Mouse (Mus musculus): Measurements from ENCODE around the gene Med4.
A peak's percentile ranks its signal among the peaks of the same experiment; 100 is the strongest.

The Med4 gene

GRCm38 (mm10) chr14:73509765-73510423 is at the start of gene Med4:
Gene Med4, plus strand, starts transcription at chr14:73510025.
- DNase-seq: peak; percentile 99

GRCm38 (mm10) chr14:73460514-73461134 is 49.2 kb upstream of the Med4 start:
- peak; percentile 89 for DNase-seq

- DNase-seq: peak; percentile 84
These were observed 47.6 kb upstream of the Med4 start for GRCm38 (mm10) chr14:73462211-73462610.

- no peak for DNase-seq
These were observed 42.1 kb upstream of the Med4 start for GRCm38 (mm10) chr14:73467697-73468096.

DNA sequence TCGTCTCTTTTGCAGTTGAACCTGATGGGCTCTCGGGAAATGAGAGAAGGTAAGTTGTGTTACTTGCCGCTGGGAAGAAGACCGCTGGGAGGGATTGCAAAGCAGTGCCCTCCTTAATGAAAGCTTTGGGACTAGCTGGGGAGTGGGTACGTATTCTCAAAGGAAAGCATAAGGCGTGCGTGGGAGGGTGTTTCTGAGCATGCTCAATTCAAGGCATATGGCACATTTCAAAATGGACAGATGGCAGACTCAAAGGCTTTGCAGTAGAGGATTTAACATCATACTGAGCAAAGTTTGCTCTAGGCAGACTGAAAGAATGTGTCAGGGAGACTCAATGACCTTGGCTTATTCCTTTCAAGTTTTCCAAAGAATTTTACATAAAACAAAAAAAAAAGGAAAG is 40.3 kb upstream of the Med4 start:
- no peak for DNase-seq

DNA sequence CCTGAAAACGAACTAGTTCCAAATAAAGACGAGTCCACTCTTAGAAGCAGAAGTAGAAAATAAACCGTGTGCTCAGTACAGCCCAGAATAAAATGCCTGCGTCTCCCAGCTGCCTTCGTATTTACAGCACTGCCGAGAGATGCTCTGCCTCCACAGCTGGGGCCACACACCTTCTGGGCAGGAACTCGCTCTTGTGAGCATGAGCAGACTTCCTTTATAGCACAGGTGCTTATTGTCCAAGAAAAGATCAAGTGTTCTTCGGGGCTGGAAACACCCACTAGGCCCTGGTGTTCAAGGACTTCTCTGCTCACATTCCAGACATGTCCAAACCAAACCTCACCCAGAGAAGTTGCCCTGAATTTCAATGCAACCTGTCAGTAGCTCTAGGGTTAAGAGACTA is 39.2 kb upstream of the Med4 start:
- DNase-seq: no peak

DNA sequence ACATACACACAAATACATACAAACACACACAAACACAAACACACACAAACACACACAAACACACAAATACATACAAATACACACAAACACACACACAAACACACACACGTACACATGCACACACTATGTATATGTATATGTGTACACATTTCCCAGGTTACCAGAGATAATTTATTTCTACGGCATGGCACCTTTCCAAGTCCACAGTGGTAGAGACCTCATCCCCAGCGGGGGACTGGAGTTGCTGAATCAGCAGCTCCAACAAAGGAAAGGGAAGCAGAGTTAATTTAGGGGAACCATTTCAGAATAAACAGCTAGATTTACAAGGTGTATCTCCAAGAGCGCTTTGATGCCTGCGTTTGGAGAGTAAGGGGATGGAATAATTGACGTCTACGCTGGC is 37.6 kb upstream of the Med4 start:
- no peak for DNase-seq

DNA sequence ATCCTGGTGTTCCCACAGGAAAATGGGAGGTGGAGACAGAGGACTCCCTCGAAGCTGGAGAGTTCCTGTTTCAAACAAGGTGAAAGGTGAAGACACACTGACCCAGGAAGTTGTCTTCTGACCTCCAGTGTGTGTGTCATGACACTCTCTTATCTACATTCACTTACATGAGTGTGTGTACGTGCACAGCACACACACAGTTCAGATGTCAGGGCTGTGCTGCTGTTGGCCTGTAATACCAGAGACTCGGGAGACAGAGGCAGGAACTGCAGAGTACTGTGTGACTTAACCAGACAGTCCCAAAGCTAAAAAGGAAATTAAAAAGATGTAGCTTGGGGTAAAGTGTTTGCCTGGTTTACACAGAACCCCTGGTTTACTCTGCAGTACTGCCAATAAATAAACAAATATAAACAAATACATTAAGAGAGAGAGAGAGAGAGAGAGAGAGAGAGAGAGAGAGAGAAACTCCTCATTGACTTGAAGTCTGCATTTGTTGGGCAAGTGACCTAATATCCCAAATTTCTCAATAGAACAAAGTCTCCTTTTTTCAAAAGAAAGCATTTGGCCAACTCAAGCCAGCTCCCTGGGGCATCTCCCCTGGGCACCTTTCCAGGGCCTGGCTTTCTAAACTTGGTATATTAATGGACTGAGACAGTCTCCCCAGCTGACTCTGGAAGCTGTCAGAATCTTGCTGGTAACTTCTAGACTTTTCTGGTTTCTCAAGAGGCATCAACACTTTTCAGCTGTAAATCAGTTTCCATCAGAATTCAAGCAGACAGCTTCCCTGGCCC is 36.0 kb upstream of the Med4 start:
- DNase-seq: peak; percentile 95

DNA sequence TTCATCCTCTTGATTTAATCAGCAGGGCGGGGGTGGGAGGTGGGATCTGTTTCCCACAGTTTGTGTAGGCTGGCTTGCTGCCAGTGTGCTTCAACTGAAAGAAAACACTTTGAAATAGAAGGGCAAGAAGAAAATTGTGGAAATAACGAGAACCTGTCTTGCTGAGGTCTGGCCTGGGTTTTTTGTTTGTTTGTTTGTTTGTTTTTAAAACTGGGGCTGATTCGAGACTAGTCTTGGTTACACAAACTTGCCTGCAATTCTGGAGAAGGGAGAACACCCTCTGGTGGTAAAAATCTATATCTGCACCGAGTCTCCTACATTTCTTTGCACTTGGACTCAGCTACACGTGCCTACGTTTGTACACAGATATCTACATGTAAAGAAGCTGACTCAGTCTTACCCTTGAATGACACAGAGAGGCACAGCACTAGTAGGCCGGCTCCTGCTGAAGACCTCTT is 35.2 kb upstream of the Med4 start:
- DNase-seq: no peak

DNA sequence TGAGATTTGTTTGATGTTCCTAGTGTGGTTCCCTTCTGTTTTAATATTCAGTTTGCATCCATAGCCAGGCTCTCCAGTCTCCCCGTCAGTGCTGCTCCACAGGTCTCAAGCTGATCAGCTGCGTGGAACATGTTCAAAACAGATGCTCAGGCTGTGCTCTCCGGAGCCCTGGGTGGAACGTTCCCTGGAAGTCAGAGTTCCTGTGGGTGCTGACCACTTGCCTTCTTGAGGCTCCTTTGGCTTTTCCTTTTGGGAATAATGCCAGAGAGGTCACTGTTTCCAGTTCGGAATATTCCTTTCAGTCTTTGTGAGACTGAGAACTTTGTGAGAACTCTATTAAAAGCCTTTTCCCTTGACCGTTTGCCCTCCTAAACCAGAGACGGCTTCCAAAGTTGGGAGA is 34.3 kb upstream of the Med4 start:
- peak; percentile 98 for DNase-seq

- DNase-seq: peak; percentile 96
These were observed 33.4 kb upstream of the Med4 start for GRCm38 (mm10) chr14:73476361-73476934.

GRCm38 (mm10) chr14:73477077-73477476 is 32.7 kb upstream of the Med4 start:
- peak; percentile 96 for DNase-seq

DNA sequence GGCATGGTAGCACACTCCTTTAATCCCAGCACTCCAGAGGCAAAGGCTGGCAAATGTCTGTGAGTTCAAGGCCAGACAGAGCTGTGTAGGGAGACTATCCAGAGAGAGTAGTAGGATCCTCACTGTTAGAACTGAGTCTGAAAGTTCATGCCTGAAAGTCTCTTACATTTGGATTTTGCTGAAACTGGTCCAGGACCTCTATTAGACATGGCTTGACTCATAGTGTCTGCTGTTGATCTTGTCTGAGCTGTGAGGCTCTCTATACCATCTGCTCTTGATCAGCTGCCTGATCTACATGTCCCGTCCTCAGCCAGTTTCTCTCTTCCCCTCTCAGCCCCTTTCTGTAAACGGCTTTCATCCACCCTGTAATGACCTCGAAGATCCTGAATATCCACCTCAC is 31.5 kb upstream of the Med4 start:
- no peak for DNase-seq

- DNase-seq: peak; percentile 27
These were observed 30.1 kb upstream of the Med4 start for GRCm38 (mm10) chr14:73479771-73480170.

GRCm38 (mm10) chr14:73483516-73484229 is 26.2 kb upstream of the Med4 start:
- DNase-seq: peak; percentile 50

DNA sequence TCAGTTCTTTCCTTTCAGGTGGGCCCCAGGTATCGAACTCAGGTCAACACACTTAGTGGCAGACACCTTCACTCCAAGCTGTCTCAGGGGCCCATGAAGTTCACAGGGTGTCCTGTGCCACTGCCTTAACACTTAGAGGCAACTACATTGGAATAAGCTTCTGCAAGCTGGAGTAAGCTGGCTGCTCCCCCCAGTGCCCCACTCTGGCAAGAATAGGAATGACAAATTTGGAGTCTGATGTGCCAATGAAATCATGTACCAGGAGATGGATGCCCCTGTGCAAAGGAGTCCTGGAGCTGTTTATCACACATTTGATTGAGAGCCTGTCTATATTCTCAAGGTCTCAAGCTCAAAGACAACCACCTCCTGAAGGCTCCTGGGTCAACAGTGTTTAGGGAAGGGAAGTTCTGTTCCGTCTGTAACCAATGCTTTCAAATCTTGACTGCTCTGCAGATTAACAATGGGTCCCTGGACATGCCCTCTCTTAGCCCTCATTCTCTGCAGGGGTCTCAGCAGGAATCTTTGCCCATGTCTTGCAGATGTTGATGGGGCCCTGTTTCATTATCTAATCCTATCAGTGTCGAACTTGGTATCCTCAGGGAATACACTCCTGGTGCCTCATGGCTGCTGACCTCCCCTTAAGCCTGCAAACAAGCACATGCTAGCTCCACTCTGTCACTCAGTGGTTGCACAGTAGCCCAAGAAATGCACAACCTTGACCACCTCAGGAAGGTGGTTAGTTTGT is 25.3 kb upstream of the Med4 start:
- DNase-seq: peak; percentile 68

GRCm38 (mm10) chr14:73486641-73487040 is 23.2 kb upstream of the Med4 start:
- DNase-seq: peak; percentile 96

DNA sequence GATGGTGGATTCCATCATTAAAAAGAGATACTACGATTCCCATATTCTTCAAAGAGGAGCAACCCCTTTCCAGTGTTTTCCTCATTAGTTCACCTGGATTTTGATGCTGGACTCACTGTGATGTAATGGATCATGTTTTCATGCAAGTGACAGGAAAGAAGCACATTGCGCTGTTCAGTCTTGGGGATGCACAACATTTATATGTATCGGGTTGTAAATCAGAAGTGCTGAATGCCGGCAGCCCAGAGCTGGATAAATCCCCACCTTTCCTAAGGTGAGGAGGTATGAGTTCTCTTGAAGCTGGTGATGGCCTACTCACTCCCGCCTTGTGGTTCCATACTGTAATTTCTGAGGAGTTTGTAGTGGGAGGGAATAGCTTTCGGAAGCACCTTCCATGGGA is 16.5 kb upstream of the Med4 start:
- DNase-seq: peak; percentile 81

DNA sequence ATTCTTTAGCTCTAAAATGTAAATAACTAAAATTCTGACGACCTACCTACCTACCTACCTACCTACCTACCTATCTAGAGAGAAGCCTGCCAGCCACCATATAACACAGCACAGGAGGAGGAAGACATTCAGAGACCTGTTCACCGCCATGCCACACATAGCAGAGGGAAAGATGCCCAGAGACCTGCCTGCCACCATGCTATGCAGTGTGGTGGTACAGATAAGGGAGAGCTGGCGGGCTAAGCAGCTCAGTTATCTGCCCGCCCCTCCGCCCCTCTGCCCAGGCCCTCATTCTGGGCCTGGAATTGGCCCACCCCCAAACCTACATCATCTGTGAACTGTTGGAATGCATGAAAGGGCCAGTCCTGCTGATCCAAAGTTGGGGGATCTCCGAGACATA is 15.7 kb upstream of the Med4 start:
- peak; percentile 61 for DNase-seq

DNA sequence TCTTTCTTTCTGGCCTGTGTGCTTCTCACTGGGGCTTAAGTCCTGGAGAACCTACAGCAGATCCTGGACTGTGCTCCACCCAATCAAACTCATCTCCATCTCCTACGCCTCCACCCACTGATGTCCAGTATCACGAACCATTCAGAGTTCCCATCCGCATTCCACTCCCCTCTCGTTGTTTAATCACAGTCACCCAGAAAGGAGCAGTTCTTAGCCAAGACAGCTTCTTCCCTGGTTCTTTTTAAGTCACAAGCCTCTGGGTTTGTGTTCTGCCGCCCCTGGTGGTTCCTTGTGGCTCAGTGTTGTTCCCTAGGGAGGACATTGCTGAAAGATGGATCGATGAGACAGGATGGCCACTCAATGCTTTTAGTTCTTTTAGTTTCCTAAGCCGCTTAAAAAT is 14.1 kb upstream of the Med4 start:
- DNase-seq: peak; percentile 92

DNA sequence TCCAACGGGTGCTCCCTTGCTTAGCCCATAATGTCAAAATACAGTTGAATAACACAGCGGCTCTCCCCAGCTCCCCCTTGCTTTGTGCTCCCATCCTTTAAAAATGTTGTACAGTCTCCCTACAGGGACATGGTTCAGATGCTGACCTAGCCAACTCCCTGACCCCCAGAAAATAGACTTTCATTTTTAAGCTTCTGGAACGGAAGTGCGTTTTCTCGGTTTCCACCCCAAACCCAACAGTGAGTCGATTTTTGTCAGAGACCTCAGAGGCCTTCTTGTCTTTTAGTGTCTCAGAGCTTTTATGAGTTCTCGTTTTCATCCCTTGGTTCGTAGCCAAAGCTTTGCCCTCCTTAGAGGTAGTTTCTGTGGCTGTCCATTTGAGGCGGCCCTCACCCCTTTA is 8.5 kb upstream of the Med4 start:
- DNase-seq: no peak

GRCm38 (mm10) chr14:73501721-73502120 is 8.1 kb upstream of the Med4 start:
- peak; percentile 91 for DNase-seq

Measured in heart, adult 11 months (tissue).